In the genomic region with DNA sequence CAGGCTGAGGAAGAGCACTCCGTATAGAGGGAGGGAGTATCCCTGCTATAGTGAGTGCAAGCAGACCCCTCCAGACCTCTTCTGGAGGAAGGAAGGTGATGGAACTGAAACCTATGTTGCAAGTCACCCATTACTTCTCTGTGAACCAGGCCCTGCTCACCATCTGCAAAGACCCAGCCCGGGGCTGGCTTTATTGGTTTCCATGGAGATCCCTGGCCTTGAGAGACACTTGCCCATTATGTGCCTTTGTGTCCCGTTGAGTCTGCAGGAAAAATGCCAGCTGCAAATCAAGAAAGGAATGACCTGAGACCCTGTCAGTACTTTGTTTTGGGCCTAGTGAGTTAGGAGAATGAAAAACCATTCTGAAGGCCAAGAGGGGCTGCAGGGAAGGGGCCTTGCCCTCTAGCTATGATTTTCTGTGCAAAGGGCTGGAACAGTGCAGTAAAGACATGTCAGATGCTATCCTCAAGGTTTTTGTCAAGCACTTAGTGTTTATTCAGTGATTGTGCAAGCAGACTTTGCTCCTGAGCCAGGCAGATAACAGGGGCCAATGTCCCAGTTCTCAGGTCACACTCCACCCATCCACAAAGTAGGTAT, we compare ENCODE assay signal across 9 mouse cellular contexts. TPM values are rescaled to one million over a fixed set of nuclear protein-coding genes. Genes with fewer than 3 reads are reported as not detected.
DNase-seq lines count a peak whose midpoint lies in the region; ATAC-seq and TF ChIP-seq lines count a peak whose summit lies in the region.
"Had no signal": no experiment of that assay in that cellular context is flagged by ENCODE, and none has a peak within 500 bp of the region (broad histone marks: within the 10 kb centered on the region; RNA-seq: fewer than 3 reads in every experiment).

No protein-coding gene starts in this region.

- H3K4me2 ChIP-seq in intestine, postnatal 0 days (replicated peaks; ENCODE audit: low read depth): peak overlapping the region; percentile 13; the same call in 1 of the 2 replicates
- H3K4me2 ChIP-seq in neural tube, embryonic 15.5 days: no peak overlapping the region

- ATAC-seq in intestine, postnatal 0 days: peak; percentile 81
- peak; percentile 53; the same call in 1 of the 2 replicates for ATAC-seq in neural tube, embryonic 15.5 days (ENCODE audit: low FRiP score)

- no peaks in the 10 kb centered on the region for H3K9me3 ChIP-seq in intestine, postnatal 0 days (ENCODE audit: control insufficient read depth)
- no peaks in the 10 kb centered on the region for H3K9me3 ChIP-seq in neural tube, embryonic 15.5 days (replicated peaks)

- WGBS in intestine, postnatal 0 days: 12% methylated on average over 3 of the region's 3 CpGs
- 3% methylated on average over 3 of the region's 3 CpGs for WGBS in neural tube, embryonic 15.5 days

- DNase-seq in left cerebral cortex, postnatal 14 days (ENCODE audit: low spot score in 2 of 2): peak; percentile 12 to 19
- no peak for DNase-seq in left cerebral cortex, adult 9 months (ENCODE audit: low spot score in 2 of 2)
- DNase-seq in embryo, embryonic 9.5 days (ENCODE audit: extremely low spot score): peak; percentile 58
- no peak for DNase-seq in thymus, postnatal 0 days (ENCODE audit: low spot score)
- DNase-seq in cerebellum, postnatal 25 days: no peak
- DNase-seq in urinary bladder, postnatal 10 days (ENCODE audit: low spot score): no peak
- DNase-seq: cerebellum, adult 9-10 months had no signal

- H3K36me3 ChIP-seq in intestine, postnatal 0 days (ENCODE audit: control insufficient read depth, insufficient read depth): no peaks in the 10 kb centered on the region
- no peaks in the 10 kb centered on the region for H3K36me3 ChIP-seq in neural tube, embryonic 15.5 days

- TF ChIP-seq CTCF in intestine, postnatal 0 days (IDR thresholded peaks at IDR 0.05; ENCODE audit: low read depth): no peak

- no peak overlapping the region for H3K4me3 ChIP-seq in intestine, postnatal 0 days (ENCODE audit: low read depth, low read length)
- H3K4me3 ChIP-seq in neural tube, embryonic 15.5 days (replicated peaks): no peak overlapping the region

- no peak overlapping the region for H3K9ac ChIP-seq in intestine, postnatal 0 days (ENCODE audit: low read depth, low read length)
- no peak overlapping the region for H3K9ac ChIP-seq in neural tube, embryonic 15.5 days (replicated peaks)

- H3K4me1 ChIP-seq in intestine, postnatal 0 days (replicated peaks; ENCODE audit: control insufficient read depth, insufficient read depth, low read length): peaks cover 22% of the 10 kb centered on the region
- H3K4me1 ChIP-seq in neural tube, embryonic 15.5 days: peaks cover 9% of the 10 kb centered on the region

- H3K27me3 ChIP-seq in intestine, postnatal 0 days (replicated peaks; ENCODE audit: control insufficient read depth, insufficient read depth, low read length): no peaks in the 10 kb centered on the region
- H3K27me3 ChIP-seq in neural tube, embryonic 15.5 days (replicated peaks): no peaks in the 10 kb centered on the region

- intact Hi-C loops in left cerebral cortex, postnatal 14 days (cut with DNase I): no loop called here

- H3K27ac ChIP-seq in intestine, postnatal 0 days (ENCODE audit: low read depth, low read length): peak overlapping the region; percentile 77
- H3K27ac ChIP-seq in neural tube, embryonic 15.5 days (replicated peaks): peak overlapping the region; percentile 60

RNA-seq across cellular contexts. Expression of gene Abat, which starts 53.0 kb away (rescaled TPM):
- 100 to 1,000 TPM; 171 to 179 TPM for total RNA-seq in left cerebral cortex, postnatal 14 days (2021)
- polyA plus RNA-seq in intestine, postnatal 0 days (2015; fragmentation: Nextera tagmentation; extraction: Ambion mirVana): 30.8 and 31.0 TPM in 2 replicates
- 111 TPM in 2 replicates for polyA plus RNA-seq in neural tube, embryonic 15.5 days (2015; fragmentation: Nextera tagmentation; extraction: Ambion mirVana)
- polyA plus RNA-seq in thymus, postnatal 0 days (2015; fragmentation: Nextera tagmentation; extraction: Ambion mirVana): 9.3 and 13.9 TPM in 2 replicates

Comparison
In these comparisons a context has a peak if more than half of its experiments do, and no peak if none do; other contexts are left out.
1. DNase-seq: peak in left cerebral cortex, postnatal 14 days (2 of 2) and embryo, embryonic 9.5 days (single experiment); none in left cerebral cortex, adult 9 months (0 of 2), thymus, postnatal 0 days (single experiment), cerebellum, postnatal 25 days (0 of 2) and urinary bladder, postnatal 10 days (single experiment).